Mouse (Mus musculus): Measurements from ENCODE around the gene Tarbp1.

DNA sequence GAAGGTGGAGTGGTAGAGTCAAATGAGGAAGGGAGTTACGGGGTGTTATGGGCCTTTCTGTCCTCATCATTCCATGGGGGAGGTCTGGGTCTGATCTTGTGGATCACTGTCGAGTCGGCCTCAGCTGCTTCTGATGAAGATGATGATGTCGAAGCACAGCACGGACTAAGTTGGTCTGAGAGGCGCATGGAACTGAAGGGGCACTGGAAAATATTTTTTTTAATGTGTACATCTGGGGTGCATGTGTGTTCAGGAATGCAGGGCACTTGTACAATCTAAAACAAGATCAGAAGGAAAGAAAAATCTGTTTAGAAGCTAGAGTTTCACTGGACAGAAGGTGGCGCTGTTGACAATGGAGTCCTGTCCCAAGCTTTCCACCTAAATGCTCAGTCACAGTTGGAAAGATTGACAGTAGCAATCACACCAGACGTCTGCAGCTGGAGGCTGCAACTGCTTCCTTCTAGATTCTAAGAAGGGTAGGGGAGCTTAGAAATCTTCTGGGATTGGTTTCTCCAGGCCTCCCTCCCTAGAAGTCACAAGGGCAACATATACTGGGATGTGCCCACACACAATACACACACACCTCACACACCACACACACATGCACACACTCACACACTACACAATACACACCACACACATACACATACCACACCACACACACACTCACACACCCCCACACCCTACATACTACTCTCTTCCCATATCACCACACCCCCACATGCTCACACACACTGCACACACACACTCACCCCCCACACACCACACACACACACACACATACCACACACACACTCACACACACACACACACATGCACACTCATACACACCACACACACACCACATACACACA, 6.9 kb upstream of the Tarbp1 start:
- TF ChIP-seq NANOG (IDR thresholded peaks at IDR 0.05; ENCODE audit: borderline replicate concordance, low read length) (no peak), CTCF (conservative IDR thresholded peaks at IDR 0.05; ENCODE audit: low read length) (peak; percentile 59), POU5F1 (IDR thresholded peaks at IDR 0.05; ENCODE audit: borderline replicate concordance, low read length) (no peak)

Data from E14TG2a.4 (cell line).